Mouse (Mus musculus) 416B (cell line): ENCODE results near the gene Hbb-bh1.
"Not testable (repeated sequence)": the region's sequence is repeated elsewhere in the genome, so short reads cannot be mapped to it uniquely, and the experiment has no call there.

ENCODE experiments used
- DNase-seq: peaks from one replicate; pipeline ENCODE4 v3.0.0; 2011; ENCODE audit warnings: low read depth

Gene Hbb-bh1

DNA sequence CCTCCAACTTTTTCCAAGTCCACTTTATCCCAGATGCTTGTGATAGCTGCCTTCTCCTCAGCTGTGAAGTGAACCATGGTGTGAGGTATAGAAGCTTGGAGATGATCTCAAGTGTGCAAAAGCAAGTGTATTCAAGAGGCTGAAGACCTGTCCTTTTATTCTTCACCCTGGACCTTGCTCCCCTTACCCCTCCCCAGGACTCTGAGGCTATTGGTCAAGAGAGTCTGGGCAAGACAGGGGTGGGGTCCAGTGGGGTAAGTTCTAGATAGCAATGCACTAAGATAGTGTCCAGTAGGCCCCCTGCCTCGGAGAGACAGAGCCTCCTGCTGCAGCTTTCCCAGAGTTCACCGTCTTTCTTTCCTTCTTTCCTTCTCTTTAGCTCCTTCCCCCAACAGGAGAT, at the start of gene Hbb-bh1:
Hbb-bh1 (minus strand) TSS at position 131 of the 400 bp plus-strand sequence.
- DNase-seq: no peak

DNA sequence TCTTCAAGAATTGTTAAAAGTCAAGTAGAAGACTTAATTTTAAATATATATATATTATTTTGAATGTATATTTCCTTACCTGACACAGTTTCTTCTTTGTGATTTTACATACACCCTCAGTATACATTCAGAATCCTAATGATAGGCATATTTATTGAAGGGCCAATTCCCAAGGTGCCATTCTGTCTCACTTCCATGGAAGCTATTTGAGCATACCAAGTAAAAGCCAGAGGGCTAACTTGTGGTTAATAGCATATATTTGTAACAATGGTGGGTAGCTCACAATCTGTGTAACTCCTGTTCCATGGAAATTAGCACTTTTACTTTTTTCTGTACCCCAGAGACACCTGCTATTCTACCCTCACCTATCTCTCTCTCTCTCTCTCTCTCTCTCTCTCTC, 43.2 kb upstream of the Hbb-bh1 start, which contains the start of gene Olfr66:
Olfr66 (minus strand) TSS at position 101 of the 400 bp plus-strand sequence.
- DNase-seq: no peak

DNA sequence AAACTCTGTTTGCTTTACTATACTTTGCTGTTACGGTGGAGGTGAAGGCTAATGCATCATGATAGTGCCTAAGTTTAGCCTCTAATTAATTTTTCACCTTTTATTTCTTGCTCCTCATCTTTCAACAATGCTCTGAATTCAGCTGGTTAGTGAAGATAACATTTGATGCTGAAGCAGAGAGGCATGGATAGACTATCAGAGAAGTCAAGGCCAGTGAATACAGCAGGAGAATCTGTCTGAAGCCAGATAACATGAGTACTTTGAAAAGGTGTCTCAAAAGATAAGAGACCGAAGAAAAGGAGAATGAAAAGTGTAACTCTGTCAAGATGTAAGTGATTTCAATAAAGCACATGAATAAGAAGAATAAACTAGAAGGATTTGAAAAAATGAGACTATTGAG, 34.1 kb upstream of the Hbb-bh1 start:
- no peak for DNase-seq

DNA sequence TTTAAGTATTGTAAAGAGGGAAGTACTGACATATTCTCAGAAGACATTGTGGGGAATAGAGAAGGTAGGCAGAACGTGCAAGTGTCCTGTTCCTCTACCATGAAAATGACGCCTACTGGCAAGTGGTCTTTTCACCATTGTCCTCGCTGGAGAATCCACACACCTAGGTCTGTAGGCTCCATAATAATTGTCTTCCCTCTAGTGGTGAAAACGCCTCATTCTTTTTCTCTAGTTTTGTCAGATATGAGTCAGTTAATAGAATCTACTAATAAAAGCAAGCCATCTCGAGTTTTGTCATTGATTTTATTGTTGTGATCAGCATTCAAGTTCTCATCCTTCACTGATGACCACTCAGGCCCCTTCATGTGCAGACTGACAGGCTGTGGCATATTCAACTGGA, 31.5 kb upstream of the Hbb-bh1 start:
- peak; percentile 44 for DNase-seq

DNA sequence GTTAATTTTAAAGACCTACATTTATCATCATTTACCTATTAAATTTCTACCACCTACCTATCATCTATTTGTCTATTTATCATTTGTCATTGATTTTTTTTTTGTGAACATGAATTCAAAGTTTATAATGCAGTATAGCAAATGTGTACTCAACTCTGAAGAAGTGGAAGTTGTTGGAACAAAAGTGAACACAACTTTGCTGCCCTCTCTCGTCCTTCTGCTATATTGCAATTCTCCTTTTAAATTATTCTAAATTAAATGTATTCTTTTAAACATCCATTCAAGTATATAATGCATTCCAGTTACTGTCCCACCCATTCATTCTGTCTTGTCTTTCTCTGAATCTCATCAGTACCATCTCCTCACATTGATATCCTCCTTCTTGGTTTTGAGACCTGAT, 30.1 kb upstream of the Hbb-bh1 start:
- peak; percentile 65 for DNase-seq

DNA sequence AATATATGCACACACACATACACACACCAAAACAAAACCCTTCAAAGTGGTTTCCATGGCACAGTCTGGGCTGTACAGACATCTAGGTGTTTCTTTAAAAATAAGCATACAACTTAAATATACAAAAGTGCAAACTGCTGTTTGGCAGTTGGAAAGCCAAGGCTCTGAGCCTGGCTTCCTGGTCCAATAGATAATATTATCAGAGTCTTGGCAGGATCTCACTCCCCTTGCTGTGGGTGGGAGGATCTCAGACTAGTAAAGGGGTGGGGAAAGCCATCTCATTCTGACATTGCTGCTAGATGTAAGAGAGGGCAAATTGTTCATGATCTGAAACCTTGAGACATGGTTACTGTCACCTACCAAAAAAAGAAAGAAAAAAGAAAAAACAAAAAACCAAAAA, 27.7 kb upstream of the Hbb-bh1 start:
- peak; percentile 55 for DNase-seq

DNA sequence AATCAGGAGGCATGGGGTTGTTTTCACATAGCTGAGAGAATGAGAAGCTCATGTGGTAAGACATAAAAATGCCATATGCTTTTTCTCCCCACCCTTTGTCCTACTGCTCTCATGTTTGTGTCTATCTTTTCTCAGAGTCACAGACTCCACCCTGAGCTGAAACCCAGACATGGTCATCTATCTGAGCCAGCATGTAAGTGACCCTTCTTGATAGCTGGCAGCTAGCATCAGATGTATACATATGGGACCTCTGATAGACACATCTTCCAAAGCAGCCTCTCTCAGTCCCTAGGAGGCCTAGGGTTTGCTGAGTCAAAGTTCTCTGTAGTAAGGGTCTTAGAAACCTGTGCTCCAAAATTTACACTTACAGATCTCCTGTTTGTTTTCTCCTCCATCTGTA, 22.8 kb upstream of the Hbb-bh1 start:
- no peak for DNase-seq

DNA sequence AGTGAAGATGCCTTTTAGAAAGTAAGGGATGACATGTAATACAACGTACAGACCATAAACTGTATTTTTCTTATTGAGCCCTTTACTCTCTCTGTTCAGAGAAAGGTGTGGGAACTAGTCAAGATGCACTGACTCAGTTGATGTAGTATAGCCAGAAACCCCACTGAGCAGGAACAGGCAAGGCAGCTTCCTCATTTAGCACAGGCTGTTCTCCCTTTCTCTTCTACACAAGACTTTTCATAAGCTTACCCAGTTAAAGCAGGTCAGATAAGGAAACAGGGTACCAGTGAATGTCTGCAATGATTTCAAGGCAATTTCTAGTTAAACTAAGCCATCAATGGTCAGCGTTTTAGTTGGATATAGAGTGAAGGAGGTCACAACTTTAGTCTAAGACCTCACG, 18.6 kb upstream of the Hbb-bh1 start:
- peak; percentile 35 for DNase-seq

DNA sequence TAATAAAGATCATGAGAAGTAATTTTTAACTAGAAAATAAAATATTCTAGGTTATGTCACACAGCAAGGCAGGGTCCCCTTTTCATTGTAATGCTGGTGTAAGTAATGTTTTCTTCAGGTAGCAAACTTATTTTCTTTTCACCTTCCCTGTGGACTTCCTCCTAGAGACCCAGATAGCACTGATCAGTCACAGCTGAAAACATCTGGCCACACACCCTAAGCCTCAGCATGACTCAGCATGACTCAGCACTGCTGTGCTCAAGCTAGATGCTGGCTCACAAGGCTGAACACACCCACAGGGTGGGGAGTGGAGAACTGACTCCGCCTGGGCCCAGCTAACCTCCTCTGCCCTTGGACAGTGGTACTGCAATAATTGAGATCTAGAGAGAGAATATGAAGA, 17.9 kb upstream of the Hbb-bh1 start:
- peak; percentile 96 for DNase-seq

DNA sequence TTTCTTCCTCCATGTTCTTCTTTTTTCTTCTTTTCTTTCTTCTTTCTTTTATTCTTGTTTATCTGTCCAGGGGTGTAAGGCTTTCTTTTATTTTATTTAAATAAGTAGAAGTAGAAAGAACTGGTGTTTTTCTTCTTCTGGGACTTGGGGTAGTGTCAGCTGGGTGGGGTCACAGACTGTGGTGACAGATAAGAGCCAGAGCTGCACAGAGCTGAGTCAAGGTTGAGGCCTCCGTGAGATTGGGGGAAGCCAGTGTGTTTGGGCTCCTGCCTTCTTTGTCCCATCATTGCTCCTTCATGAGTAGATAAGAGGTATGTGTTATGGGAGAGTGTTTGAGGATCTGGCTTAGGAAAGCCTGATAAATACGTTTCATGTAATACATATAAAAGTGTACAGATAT, 16.1 kb upstream of the Hbb-bh1 start:
- DNase-seq: peak; percentile 69

DNA sequence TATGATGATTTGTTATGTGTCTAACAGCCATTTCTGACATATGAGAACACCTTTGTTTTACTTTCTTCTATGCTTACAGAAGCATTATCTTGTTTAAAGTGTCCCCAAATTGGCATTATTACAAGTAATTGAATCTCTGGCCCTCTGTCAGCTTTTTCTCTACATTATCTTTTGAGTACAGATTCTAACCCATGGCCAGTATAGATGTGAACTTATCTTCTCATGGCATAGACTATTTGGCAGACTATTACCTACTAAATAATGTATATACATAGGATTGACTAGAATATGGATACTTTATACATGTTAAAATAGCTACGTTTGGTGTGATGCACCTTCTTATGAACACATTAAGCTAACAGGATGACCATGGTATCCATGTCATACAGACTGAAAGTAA, 11.7 kb upstream of the Hbb-bh1 start:
- no peak for DNase-seq

DNA sequence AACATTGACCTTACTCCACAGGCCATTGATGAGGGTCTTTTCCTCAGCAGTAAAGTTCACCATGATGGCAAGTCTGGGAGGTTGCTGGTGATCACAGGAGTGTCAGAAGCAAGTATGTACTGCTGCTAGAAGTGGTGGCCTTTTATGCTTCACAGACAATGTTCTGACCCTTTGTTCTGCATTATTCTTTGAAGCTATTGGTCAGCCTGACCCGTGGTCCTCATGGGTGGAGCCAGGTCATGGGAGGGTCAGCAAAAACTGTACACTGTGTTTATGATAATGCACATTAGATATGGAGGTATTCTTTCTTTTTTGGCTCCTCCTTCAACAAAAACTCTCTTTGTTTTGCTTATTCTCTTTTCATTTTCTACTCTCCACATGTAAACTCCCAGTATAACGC, 10.1 kb upstream of the Hbb-bh1 start, which contains the start of gene Hbb-y:
Hbb-y (minus strand) TSS at position 127 of the 400 bp plus-strand sequence.
- DNase-seq: no peak

DNA sequence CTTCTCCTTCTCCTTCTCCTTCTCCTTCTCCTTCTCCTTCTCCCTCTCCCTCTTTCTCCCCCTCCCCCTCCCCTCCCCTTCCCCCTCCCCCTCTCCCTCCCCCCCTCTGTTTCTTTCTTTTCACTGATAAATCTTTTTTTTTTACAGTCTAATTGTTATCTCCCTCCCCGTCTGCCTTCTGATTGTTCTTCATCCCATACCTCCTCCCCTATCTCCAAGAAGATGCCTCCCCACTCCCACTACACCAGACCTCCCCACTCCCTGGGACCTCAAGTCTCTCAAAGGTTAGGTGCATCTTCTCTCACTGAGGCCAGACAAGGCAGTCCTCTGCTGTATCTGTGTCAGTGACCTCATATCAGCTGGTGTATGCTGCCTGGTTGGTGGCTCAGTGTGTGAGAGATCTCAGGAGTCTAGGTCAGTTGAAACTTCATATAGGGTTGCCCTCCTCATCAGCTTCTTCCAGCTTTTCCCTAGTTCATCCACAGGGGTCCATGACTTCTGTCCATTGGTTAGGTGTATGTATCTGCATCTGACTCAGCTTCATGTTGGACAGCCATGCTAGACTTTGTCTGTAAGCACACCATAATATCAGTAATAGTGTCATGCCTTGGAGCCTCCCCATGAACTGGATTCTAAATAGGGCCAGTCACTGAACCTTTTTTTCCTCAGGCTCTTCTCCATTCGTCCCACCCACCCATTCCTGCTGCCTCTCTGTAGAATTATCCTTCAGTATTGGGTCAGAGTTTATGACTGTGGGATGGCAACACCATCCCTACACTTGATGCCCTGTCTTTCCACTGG, 1.8 kb upstream of the Hbb-bh1 start:
- DNase-seq: no peak

DNA sequence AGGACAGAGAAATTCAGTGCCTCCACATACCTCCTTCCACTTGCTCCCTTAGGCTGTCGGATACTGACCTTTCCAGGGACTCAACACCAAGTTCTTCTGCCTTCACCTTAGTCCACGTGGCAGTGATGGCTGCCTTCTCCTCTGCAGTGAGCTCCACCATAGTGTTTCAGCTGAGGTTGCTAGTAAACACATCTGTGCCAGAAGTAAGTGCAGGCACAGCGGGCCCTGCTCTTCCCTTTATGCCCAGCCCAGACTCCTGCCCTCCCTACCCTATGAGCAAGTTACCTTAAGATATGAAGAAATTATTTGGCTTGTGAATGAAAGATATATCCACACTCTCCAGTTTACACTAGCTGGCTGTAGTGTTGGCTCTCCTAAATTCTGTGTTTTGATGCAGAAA, 2.7 kb downstream of the Hbb-bh1 start, which contains the start of gene Hbb-bh2:
Hbb-bh2 (minus strand) TSS at position 253 of the 400 bp plus-strand sequence.
- DNase-seq: no peak

DNA sequence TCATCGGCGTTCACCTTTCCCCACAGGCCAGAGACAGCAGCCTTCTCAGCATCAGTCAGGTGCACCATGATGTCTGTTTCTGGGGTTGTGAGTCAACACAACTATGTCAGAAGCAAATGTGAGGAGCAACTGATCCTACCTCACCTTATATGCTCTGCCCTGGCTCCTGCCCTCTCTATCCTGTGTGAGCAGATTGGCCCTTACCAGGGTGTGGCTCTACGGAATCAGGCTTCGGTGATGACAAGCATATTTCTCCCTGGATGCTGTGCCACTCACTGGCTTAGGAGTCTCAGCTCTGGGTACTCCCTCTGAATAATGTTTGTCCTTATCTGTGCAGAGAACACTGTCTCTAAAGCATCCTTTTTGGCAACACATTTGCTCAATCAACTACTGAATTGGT, 15.2 kb downstream of the Hbb-bh1 start, which contains the start of gene Hbb-bs:
Hbb-bs (minus strand) TSS at position 289 of the 400 bp plus-strand sequence.
- DNase-seq: no peak

DNA sequence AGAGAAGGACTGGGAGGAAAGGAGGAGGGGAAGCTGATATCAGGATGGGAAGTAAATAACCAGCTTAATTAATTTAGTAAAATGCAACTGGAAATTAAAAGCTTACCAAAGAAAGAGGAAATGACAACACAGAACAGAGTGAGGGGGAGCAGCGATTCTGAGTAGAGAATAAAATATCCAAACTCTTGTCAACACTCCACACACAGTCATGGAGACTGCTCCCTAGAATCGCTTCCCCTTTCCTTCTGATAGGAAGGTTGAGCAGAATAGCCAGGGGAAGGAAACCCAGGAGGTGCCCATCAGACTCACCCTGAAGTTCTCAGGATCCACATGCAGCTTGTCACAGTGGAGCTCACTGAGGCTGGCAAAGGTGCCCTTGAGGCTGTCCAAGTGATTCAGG, 15.8 kb downstream of the Hbb-bh1 start:
- DNase-seq: not testable (repeated sequence)

DNA sequence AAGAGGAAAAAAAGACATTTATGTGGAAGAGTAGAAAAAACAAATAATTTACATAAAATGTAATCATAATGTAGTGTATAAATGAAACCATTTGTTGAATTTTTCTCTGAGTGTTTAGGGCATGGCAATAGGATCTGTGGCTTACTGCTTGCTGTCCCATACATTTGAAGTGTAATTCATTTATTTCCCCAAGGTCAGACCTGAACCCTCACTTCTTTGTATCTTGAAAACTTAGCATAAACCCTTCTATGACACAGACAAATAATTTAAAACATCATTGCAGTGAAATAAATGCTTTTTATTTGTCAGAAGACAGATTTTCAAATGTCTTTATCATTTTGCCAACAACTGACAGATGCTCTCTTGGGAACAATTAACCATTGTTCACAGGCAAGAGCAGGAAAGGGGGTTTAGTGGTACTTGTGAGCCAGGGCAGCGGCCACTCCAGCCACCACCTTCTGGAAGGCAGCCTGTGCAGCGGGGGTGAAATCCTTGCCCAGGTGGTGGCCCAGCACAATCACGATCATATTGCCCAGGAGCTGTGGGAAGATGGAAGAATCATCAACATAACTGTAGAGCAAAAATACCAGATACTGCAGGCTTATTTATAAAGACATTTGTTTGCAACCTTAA, 16.6 kb downstream of the Hbb-bh1 start:
- no peak for DNase-seq

DNA sequence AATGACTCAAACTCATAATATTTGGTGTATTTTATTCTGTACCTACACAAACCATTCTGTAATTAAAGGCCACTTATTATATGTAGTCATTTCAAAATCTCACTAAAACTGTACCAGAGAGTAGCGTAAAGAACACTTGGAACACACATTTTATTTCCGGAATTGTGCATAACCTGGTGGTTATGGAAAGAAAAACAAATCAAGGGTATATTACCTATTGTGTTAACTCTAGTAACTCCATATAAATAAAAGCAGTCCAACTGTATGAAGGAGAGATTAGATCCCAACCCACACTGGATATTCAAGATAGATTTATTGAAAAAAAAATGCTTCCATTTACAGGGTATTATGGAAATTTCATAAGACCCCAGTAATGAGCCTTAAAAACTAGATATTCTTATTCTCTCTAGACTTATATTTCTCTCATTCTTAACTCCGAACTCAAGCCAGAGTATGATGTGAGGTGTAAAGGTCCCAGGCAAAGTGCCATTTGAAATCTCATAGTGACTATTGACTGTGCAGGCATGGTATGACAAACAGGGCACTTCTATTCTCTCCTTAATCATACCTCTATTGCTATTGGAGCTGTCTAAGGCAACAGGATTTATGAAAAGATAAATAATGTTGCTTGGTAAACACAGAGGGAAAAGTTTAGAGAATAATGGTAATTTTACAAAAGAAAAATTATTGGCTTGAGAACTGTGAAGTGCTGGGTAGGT, 17.3 kb downstream of the Hbb-bh1 start:
- no peak for DNase-seq

DNA sequence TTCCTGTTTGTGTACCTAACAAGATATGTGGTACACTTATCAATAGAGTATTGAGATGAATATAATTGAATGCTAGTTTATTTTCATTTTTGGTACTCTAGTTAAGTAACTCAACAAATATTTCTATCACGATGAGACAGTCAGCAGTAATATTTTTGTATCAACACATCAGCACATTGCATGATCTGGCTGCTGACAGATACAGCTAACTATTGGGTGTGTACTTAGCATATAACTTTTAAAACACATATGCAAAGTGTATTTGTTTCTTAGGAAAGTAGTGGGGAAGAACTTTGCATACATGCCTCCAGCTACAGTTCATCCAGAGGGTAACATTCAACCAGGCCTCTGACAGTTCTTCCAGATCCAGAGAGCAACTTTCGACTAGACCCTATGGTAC, 18.4 kb downstream of the Hbb-bh1 start:
- DNase-seq: no peak

DNA sequence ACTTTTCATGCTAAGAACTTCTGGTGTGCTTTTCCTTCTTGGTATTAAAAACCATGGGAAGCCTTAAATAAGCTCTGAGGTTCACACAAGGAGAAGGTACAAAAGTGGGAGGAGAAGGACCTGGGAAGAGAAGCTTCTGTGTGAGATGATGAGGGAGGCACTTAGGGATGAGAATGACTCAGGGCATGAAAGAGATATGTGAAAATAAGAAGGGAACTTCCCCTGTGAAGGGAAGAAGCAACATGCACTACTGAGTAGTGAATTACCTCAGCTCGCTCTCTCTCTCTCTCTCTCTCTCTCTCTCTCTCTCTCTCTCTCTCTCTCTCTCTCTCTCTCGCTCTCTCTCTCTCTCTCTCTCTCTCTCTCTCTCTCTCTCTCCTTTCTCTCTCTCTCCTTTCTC, 27.9 kb downstream of the Hbb-bh1 start:
- DNase-seq: not testable (repeated sequence)

DNA sequence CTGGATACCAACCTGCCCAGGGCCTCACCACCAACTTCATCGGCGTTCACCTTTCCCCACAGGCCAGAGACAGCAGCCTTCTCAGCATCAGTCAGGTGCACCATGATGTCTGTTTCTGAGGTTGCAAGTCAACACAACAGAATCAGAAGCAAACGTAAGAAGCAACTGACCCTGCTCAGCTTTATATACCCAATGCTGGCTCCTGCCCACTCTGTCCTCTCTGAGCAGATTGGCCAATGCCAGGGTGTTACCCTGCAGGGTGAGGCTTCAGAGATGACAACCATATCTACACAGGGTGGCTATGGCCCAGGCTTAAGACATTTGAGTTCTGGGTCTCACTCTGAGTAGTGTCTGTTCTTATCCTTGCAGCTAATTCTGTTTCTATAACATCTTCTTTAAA, 29.2 kb downstream of the Hbb-bh1 start, which contains the start of gene Hbb-bt:
Hbb-bt (minus strand) TSS at position 231 of the 400 bp plus-strand sequence.
- no peak for DNase-seq

DNA sequence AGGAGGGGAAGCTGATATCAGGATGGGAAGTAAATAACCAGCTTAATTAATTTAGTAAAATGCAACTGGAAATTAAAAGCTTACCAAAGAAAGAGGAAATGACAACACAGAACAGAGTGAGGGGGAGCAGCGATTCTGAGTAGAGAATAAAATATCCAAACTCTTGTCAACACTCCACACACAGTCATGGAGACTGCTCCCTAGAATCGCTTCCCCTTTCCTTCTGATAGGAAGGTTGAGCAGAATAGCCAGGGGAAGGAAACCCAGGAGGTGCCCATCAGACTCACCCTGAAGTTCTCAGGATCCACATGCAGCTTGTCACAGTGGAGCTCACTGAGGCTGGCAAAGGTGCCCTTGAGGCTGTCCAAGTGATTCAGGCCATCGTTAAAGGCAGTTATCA, 29.8 kb downstream of the Hbb-bh1 start:
- not testable (repeated sequence) for DNase-seq

DNA sequence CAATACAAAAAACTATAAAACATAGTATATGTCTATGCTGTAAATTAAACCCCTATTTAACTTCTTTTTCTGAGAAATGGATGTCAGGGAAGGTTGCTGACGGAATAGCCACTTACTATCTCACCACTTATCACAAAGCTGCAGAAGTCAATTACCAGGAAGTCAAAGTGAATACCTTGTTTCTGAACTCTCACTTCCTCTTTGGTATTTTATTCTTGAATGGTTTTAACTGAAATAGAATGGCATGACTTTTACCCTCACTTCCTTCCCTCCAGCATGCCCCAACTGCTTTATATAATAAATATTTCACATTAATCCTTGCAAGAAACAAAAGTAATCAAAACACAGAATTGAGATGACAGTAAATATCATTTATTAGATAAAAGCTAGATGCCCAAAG, 30.8 kb downstream of the Hbb-bh1 start:
- DNase-seq: peak; percentile 61
